Mouse (Mus musculus): ENCODE results near the gene Glis1. TPM values are rescaled to one million over a fixed set of nuclear protein-coding genes. Genes with fewer than 3 reads are reported as not detected.
"Not testable (repeated sequence)": the region's sequence is repeated elsewhere in the genome, so short reads cannot be mapped to it uniquely, and the experiment has no call there.

Gene Glis1
- total RNA-seq, 2 experiments from 2014 or later = 1.2 to 2.3 TPM

- no peak for DNase-seq
Observed at GRCm38 (mm10) chr4:107588637-107589036, 154.2 kb downstream of the Glis1 start.

- DNase-seq = no peak
Observed at GRCm38 (mm10) chr4:107589046-107589445, 154.7 kb downstream of the Glis1 start.

- DNase-seq = no peak
Observed at GRCm38 (mm10) chr4:107590805-107591534, 156.6 kb downstream of the Glis1 start.

DNA sequence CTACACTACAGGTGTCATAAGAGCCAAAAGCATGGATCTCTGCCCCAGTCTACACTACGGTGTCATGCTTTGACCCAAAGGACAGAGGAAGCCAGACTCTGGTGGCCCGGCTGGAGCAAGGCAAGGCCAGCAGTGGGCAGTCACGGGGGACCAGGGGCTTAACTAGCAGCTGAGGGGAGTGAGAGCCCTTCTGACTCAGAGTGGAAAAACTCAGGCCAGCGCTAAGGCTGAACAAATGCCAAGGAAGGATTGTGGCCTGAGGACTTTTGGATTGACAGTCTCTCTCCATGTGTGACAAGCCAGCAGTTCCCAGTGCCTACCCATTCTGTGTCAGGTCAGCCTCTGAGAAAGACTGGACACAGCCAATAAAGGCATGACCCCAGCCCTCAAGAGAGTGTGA lies 159.0 kb downstream of the Glis1 start:
- DNase-seq = no peak

DNA sequence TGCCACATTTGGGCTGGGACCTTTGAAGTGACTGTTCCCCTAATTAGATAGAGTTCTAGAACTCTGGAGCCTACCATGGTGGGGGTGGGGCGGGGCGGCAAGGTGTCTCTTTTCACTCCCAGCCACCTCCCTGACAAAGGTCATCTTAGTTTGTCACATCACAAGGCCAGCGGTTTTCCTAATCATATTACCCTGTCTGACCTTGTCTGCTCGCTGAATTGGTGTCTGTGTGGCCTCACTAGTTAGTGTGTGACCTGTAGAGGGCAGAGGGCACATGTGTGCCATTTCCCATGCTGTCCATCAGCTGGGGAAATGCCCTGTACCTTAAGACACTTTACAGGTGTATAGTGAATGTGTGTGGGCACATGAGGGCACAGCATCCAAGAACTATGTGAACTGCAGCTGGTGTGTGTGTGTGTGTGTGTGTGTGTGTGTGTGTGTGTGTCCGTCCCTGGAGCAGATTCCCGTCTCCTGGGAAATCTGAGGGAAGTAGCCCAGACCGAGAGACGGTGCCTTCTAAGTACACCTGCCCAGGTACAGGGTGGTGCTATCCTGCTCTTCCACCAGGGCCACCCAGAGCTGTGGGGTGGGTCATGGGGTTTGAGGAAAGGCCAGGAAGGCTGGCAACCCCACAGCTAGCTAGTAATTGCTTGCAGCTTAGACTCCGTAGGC lies 163.0 kb downstream of the Glis1 start:
- DNase-seq = no peak

GRCm38 (mm10) chr4:107597898-107598580 lies 163.6 kb downstream of the Glis1 start:
- no peak for DNase-seq

- DNase-seq = not testable (repeated sequence)
Observed at GRCm38 (mm10) chr4:107598581-107598958, 164.2 kb downstream of the Glis1 start.

DNA sequence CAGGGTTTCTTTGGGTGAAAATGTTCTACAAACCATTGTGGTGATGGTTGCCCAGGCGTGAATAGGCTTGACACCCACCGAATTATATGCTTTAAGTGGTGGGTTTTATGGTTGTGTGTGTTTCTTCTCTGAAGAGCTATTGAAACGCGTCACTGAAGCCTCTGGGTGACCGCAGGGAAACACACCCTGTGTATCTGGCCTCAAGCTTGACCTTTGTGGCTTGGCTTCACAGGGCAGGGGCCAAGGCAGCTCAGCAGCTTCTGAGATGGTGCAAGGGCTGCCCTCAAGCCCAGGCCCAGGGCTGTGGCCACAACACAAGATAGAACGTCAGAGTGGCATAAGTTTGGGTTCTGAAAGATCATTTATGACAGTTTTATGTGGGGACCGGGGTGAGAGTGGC lies 167.9 kb downstream of the Glis1 start:
- no peak for DNase-seq

- peak; percentile 26 to 28 for DNase-seq
Observed at GRCm38 (mm10) chr4:107602787-107603186, 168.4 kb downstream of the Glis1 start.

DNA sequence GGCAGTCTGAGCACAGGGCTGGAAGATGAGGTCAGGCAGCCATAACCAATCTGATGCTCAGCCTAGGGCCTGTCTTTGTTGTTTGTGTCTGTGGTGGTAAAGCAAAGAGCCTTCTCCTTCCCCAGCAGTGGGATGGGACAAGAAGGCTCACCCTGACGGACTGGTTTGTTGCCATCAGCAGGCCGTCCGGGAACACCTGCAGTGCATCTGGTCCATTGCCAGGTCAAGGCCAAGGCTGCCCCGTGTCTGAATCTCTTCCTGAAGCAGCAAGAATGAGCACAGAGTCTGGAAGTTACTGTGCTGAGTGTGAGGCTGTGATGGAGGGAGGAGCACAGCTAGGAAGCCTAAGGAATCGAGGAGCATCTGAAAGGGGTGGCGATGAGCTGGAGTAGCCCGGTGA lies 168.8 kb downstream of the Glis1 start:
- DNase-seq = no peak

- no peak for DNase-seq
Observed at GRCm38 (mm10) chr4:107605964-107606602, 171.7 kb downstream of the Glis1 start.

DNA sequence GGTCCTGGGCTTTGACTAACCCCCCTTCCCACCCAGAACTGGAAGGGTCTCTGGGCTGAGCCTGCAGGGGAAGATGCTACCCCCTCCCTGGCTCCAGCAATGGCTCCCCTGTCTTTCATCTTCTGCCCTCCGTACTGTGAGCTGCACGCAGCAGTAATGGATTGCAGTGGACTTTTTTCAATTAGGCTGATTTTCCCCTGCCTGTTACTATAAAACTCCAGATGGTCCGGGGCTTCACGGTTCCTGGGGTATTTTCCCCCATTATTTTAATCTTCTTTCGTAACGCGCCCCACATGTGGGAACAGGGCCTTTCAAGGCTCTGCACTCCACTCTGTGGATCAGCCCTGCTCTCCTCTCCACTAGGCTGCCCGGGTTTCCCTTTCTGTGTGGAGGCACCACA lies 175.4 kb downstream of the Glis1 start:
- DNase-seq = no peak

DNA sequence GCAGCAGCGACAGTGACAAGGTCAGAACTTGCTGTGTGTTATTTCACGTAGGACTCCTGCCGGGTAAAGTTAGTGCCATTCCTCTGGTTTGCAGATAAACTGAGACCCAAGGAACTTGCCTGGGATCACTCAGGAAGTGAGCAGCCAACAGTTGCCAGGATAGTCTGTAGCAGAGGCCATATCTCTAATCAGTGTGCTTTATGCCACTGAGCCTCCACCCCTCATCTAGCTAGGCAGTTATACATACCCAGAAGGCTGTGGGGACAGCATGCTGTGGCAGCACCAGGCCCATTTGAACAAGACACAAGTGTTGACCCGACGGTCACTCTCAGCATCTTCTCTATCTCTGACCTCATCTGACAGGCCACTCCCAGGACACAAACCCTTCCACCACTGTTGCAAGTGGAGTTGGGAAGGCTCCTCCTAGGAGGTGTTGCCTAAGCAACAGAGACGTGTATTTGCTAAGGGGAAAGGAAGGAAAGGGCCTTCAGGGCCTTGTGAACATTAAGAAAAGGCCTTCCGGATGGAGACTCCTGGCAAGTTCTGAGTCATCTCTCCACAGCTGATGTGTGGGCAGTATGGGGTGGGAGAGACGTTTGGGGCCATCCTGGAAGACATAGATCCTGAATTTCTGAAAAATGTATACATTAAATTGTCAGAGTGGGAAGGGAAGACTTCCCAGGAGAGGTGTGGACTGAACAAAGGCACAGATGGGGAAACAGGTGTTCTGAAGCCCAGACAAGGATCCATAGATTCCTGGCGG lies 177.7 kb downstream of the Glis1 start:
- DNase-seq = no peak

GRCm38 (mm10) chr4:107617596-107618230 lies 183.3 kb downstream of the Glis1 start:
- no peak for DNase-seq

- no peak for DNase-seq
Observed at GRCm38 (mm10) chr4:107619487-107619886, 185.1 kb downstream of the Glis1 start.

GRCm38 (mm10) chr4:107621366-107621765 lies 187.0 kb downstream of the Glis1 start:
- DNase-seq = no peak

GRCm38 (mm10) chr4:107622296-107622695 lies 187.9 kb downstream of the Glis1 start:
- DNase-seq = no peak

- no peak for DNase-seq
Observed at GRCm38 (mm10) chr4:107623916-107624315, 189.5 kb downstream of the Glis1 start.

DNA sequence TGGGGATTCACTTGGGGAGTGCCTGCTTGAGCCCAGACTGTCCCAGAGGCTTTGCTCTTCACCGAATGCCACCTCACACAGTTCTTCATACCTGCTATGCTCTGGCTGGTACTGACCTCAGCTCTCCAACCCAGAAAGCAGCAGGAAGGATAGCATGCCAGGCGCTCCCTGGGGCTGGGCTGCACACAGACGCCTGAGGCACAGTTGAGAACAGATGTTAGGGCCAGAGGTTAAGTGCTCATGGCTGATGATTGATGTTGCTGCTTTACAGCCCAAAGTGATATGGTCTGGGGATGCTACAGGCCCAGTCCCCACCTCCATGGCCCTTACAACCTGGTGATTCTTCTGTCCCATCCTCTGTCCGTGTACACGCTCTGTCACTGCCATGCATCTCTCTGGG lies 190.6 kb downstream of the Glis1 start:
- DNase-seq = no peak

DNA sequence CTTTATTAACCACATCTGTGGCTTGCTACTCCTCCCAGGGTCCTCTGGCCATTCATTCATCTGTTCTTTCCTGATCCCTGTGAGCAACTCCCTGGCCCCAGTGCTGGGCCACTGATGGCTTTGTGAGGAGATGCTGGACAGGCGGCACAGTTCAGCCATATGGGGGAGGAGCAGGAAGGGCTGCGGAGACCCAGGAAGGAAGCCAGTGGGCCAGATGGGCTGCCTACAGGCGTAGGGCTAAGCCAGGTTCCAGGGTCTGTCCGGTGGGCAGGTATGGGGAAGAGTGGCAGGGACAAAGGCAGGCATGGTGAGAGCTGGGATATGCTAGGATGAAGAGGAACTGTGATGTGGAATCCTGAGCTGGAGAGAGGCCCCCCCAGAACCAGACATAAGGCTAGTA lies 193.8 kb downstream of the Glis1 start:
- no peak for DNase-seq

DNA sequence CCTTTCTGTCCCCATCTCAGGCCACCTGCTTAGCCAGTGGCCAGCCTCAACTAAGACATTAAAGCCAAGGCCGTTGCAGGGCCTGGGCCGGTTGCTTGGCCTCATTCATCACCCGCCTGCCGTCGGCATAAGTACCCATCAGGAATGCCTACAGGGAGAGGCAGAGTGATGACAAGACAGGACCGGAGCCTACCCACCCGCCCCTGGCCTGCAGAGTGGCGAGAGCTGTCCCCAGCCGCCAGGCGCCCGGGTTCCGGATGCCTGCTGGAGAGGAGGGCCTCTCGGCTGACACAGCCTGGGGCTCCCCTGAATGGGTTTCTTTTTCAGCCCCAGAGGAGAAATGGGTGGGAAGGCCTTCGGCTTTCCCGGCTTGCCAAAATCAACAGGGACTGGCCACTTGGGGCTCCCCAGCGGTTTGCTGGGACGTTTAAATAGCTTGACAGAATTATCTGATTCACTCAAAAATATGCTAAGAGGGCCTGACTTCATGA lies 194.6 kb downstream of the Glis1 start:
- no peak for DNase-seq

DNA sequence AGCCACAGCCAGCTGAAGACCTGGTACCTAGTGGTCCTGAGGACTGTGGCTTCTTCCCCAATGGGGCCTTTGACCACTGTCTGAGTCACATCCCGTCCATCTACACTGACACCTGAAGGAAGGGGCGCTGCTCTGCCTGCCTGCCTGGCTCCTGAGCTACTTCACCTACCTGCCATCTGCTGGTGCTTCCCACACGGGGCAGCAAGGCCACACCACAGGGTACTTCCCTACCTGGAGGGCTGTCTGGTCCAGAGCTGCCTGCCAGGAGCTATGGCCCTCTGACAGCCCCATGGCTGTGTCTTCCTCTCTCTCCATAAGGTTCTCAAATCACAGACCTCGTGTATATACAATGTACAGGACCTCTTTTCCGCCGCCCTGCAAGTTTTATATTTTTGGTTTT lies 200.2 kb downstream of the Glis1 start:
- DNase-seq = no peak
